Mouse (Mus musculus) hindbrain, embryonic 14.5 days (tissue): ENCODE results near the gene Smcp. TPM values are rescaled to one million over a fixed set of nuclear protein-coding genes. Genes with fewer than 3 reads are reported as not detected.

ENCODE experiments used
- ATAC-seq: fragments of 200-750 bp; cut with Nextera tagmentation; 2 replicates; pipeline ENCODE4 v1.8.0; 2017; ENCODE audit warnings: moderate number of reproducible peaks, mild to moderate bottlenecking, moderate TSS enrichment, moderate library complexity; ENCODE audit not compliant: low FRiP score
- DNase-seq: peaks from one replicate; pipeline ENCODE4 v3.0.0-alpha.2; 2015; ENCODE audit warnings: low spot score
- H3K27ac ChIP-seq: fragments of 300-500 bp; sonication (generic); 2 replicates; pipeline ENCODE4 v1.5.1; 2014; ENCODE audit warnings: mild to moderate bottlenecking, moderate library complexity
- H3K27me3 ChIP-seq: fragments of 300-500 bp; sonication (generic); 2 replicates; pipeline ENCODE4 v1.6.1; 2014; ENCODE audit warnings: mild to moderate bottlenecking, low read length, mixed read lengths; ENCODE audit not compliant: control insufficient read depth, insufficient read depth
- H3K36me3 ChIP-seq: fragments of 300-500 bp; sonication (generic); replicated peaks from 2 replicates; pipeline ENCODE4 v1.6.1; 2014; ENCODE audit not compliant: control insufficient read depth, insufficient read depth
- H3K4me1 ChIP-seq: fragments of 300-500 bp; sonication (generic); replicated peaks from 2 replicates; pipeline ENCODE4 v1.6.1; 2014; ENCODE audit warnings: antibody characterized with exemption, low read length, mixed read lengths; ENCODE audit not compliant: control insufficient read depth, insufficient read depth
- H3K4me2 ChIP-seq: fragments of 300-500 bp; sonication (generic); replicated peaks from 2 replicates; pipeline ENCODE4 v1.6.1; 2014; ENCODE audit warnings: mild to moderate bottlenecking, moderate library complexity
- H3K4me3 ChIP-seq: fragments of 300-500 bp; sonication (generic); replicated peaks from 2 replicates; pipeline ENCODE4 v1.5.1; 2014; ENCODE audit warnings: mild to moderate bottlenecking, low read length
- H3K9ac ChIP-seq: fragments of 300-500 bp; sonication (generic); 2 replicates; pipeline ENCODE4 v1.6.1; 2014
- H3K9me3 ChIP-seq: fragments of 300-500 bp; sonication (generic); 2 replicates; pipeline ENCODE4 v1.6.1; 2016; ENCODE audit warnings: low read length; ENCODE audit not compliant: control insufficient read depth
- WGBS: fragments of 180-500 bp; shearing (Covaris S2); extraction: QIAGEN DNeasy Blood & Tissue Kit; methylation state at CpG from one replicate; pipeline ENCODE4 v1.1.7; 2014; 5-methylcytosine and 5-hydroxymethylcytosine counted together
- polyA plus RNA-seq: library from polyadenylated mRNA; unstranded; fragments of >200 nt; fragmentation: Nextera tagmentation; extraction: Ambion mirVana; gene quantifications from 2 replicates; pipeline ENCODE4 v1.2.1, GENCODE M21; 2014

The Smcp gene
- polyA plus RNA-seq, 1 experiment from 2014 or later, result not detected

DNA sequence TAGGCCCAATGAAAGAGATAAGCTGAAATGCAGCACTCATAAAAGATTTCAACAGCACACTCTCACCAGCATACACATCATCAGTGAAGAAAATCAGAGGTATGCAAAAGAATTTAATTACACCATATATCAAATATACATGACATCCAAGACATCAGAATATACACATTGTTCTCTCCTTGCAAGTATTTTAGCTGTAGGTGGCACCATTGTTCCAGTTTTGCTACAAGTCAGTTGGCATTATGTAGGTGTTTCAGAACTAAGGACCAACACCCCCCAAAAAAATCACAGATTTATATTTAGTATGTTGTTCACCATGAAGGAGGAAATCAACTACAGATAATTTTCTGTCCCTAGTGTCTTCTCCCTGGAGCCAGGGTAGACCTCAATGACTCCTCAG is 23.4 kb downstream of the Smcp start:
- no peaks in the 10 kb centered on the region for H3K36me3 ChIP-seq
- H3K27ac ChIP-seq, result no peak overlapping the region
- H3K4me2 ChIP-seq, result no peak overlapping the region
- H3K27me3 ChIP-seq, result no peaks in the 10 kb centered on the region
- no peak for ATAC-seq
- H3K4me3 ChIP-seq, result no peak overlapping the region
- H3K9ac ChIP-seq, result no peak overlapping the region
- H3K9me3 ChIP-seq, result no peaks in the 10 kb centered on the region
- DNase-seq, result no peak
- no peaks in the 10 kb centered on the region for H3K4me1 ChIP-seq

DNA sequence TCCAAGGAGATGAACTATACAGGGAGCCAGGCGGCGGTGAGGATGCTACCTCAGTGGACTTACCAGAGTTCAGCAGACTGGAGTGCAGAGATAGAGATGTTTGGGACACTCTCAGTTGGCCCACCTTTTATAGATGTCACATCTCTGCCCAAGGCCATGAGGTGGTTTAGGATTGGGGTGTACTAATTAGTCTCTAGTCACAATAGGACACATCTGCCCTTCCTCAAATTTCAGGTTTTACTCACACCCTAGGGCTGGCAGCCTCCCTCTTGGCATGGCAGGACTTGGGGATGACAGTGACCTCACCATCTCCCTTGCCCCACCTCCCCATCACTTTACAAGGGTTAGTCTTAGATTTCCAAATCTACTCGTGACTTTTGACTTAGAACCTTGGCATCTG is 54.4 kb downstream of the Smcp start, which contains the start of gene 2310046K23Rik:
TSS of gene 2310046K23Rik (minus strand) at position 101 of the 400 bp plus-strand sequence.
- ATAC-seq (no peak), DNase-seq (no peak)
- Histone ChIP-seq H3K4me1 (no peaks in the 10 kb centered on the region), H3K9me3 (no peaks in the 10 kb centered on the region), H3K9ac (no peak within 1 kb of the TSS), H3K27me3 (no peaks in the 10 kb centered on the region), H3K27ac (no peak within 1 kb of the TSS), H3K36me3 (no peaks in the 10 kb centered on the region), H3K4me3 (no peak within 1 kb of the TSS), H3K4me2 (no peak within 1 kb of the TSS)
- 93% methylated on average over 3 of the region's 3 CpGs for WGBS

Other genes starting within 250 kb of the Smcp start
- not detected in 2 replicates for gene Sprr2d, start 249.9 kb downstream of the Smcp start, polyA plus RNA-seq
- not detected in 2 replicates for gene Sprr2e, start 236.9 kb downstream of the Smcp start, polyA plus RNA-seq
- not detected in 2 replicates for gene Sprr2f, start 223.8 kb downstream of the Smcp start, polyA plus RNA-seq
- gene Sprr2h, start 203.3 kb downstream of the Smcp start, polyA plus RNA-seq, result not detected in 2 replicates
- gene Sprr2i, start 181.0 kb downstream of the Smcp start, polyA plus RNA-seq, result not detected in 2 replicates
- gene Sprr2j-ps, start 170.9 kb downstream of the Smcp start, polyA plus RNA-seq, result not detected in 2 replicates
- gene Gm9774, start 159.6 kb downstream of the Smcp start, polyA plus RNA-seq, result 6.2 and 7.5 TPM in 2 replicates
- gene Sprr2k, start 156.4 kb downstream of the Smcp start, polyA plus RNA-seq, result not detected in 2 replicates
- gene Sprr1b, start 150.2 kb downstream of the Smcp start, polyA plus RNA-seq, result not detected in 2 replicates
- gene Sprr3, start 130.3 kb downstream of the Smcp start, polyA plus RNA-seq, result not detected in 2 replicates
- not detected in 2 replicates for gene Sprr1a, start 103.1 kb downstream of the Smcp start, polyA plus RNA-seq
- not detected in 2 replicates for gene Sprr4, start 88.5 kb downstream of the Smcp start, polyA plus RNA-seq
- not detected in 2 replicates for gene 2310046K23Rik, start 54.5 kb downstream of the Smcp start, polyA plus RNA-seq
- not detected in 2 replicates for gene Ivl, start 15.3 kb downstream of the Smcp start, polyA plus RNA-seq
- gene 2210017I01Rik, start 18.5 kb upstream of the Smcp start, polyA plus RNA-seq, result not detected in 2 replicates
- not detected in 2 replicates for gene Lce6a, start 32.7 kb upstream of the Smcp start, polyA plus RNA-seq
- gene Lce1a1, start 59.3 kb upstream of the Smcp start, polyA plus RNA-seq, result not detected in 2 replicates
- gene Lce1b, start 67.9 kb upstream of the Smcp start, polyA plus RNA-seq, result not detected in 2 replicates
- not detected in 2 replicates for gene Lce1a2, start 81.3 kb upstream of the Smcp start, polyA plus RNA-seq
- gene Lce1c, start 90.2 kb upstream of the Smcp start, polyA plus RNA-seq, result not detected in 2 replicates
- gene Lce1d, start 98.2 kb upstream of the Smcp start, polyA plus RNA-seq, result not detected in 2 replicates
- gene Lce1e, start 120.1 kb upstream of the Smcp start, polyA plus RNA-seq, result not detected in 2 replicates
- gene Lce1f, start 131.4 kb upstream of the Smcp start, polyA plus RNA-seq, result not detected in 2 replicates
- not detected in 2 replicates for gene Gm38119, start 150.1 kb upstream of the Smcp start, polyA plus RNA-seq
- gene Lce1g, start 163.3 kb upstream of the Smcp start, polyA plus RNA-seq, result not detected in 2 replicates
- gene Lce1h, start 176.1 kb upstream of the Smcp start, polyA plus RNA-seq, result not detected in 2 replicates
- gene Lce1i, start 189.9 kb upstream of the Smcp start, polyA plus RNA-seq, result not detected in 2 replicates
- not detected in 2 replicates for gene Lce1j, start 201.5 kb upstream of the Smcp start, polyA plus RNA-seq
- not detected in 2 replicates for gene Lce1k, start 218.9 kb upstream of the Smcp start, polyA plus RNA-seq
- gene Kprp, start 238.2 kb upstream of the Smcp start, polyA plus RNA-seq, result not detected in 2 replicates